ENCODE assay signal across 13 mouse cellular contexts in genomic region chr6:37863961-37864730, GRCm38 (mm10).
"Had no signal": no experiment of that assay in that cellular context is flagged by ENCODE, and none has a peak within 500 bp of the region (broad histone marks: within the 10 kb centered on the region; RNA-seq: fewer than 3 reads in every experiment).

No protein-coding gene starts in this region.

- H3K9ac ChIP-seq: limb, embryonic 15.5 days; midbrain, embryonic 13.5 days; neural tube, embryonic 15.5 days had no signal

- H3K4me1 ChIP-seq: limb, embryonic 15.5 days; midbrain, embryonic 13.5 days; neural tube, embryonic 15.5 days had no signal

- H3K27me3 ChIP-seq: limb, embryonic 15.5 days; midbrain, embryonic 13.5 days; neural tube, embryonic 15.5 days had no signal

- H3K4me2 ChIP-seq: limb, embryonic 15.5 days; midbrain, embryonic 13.5 days; neural tube, embryonic 15.5 days had no signal

- H3K9me3 ChIP-seq: limb, embryonic 15.5 days; midbrain, embryonic 13.5 days; neural tube, embryonic 15.5 days had no signal

- DNase-seq: kidney, adult 11 months; kidney, postnatal 10 days; kidney, postnatal 4 days; lung, adult 18-20 months; right cerebral cortex, adult 18-20 months; right cerebral cortex, postnatal 25 days had no signal

- H3K4me3 ChIP-seq: layer of hippocampus, adult 2 months; left cerebral cortex, adult 2 months; limb, embryonic 15.5 days; midbrain, embryonic 13.5 days; myocyte; neural tube, embryonic 15.5 days had no signal

- H3K27ac ChIP-seq: layer of hippocampus, adult 2 months; left cerebral cortex, adult 2 months; limb, embryonic 15.5 days; midbrain, embryonic 13.5 days; neural tube, embryonic 15.5 days; stomach, postnatal 0 days had no signal

- H3K36me3 ChIP-seq: limb, embryonic 15.5 days; midbrain, embryonic 13.5 days; neural tube, embryonic 15.5 days had no signal

- ATAC-seq: midbrain, embryonic 13.5 days had no signal
